Mouse (Mus musculus): Measurements from ENCODE around the gene D17Wsu92e. TPM values are rescaled to one million over a fixed set of nuclear protein-coding genes. Genes with fewer than 3 reads are reported as not detected.

The D17Wsu92e gene
- polyA plus RNA-seq, 1 experiment, result 80.9 TPM

DNA sequence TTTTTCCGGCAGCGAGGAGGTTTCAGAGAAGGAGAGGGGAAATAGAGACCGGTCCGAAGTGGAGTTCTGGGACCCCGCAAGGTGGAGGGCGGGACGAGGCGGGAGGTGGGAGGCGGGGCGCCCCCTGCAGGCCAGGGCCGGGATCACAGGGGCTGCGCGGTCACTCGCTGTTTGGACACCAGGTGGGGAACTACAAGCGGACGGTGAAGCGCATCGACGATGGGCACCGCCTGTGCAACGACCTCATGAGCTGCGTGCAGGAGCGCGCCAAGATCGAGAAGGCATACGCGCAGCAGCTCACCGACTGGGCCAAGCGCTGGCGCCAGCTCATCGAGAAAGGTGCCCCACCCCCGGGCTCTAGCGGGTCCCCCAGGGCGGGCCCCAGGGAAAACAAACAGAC, 117.9 kb downstream of the D17Wsu92e start:
- Histone ChIP-seq H3K27ac (ENCODE audit: control insufficient read depth, insufficient read depth, low read depth, low read length, poor library complexity) (no peak overlapping the region), H3K4me3 (replicated peaks; ENCODE audit: control insufficient read depth, low read depth, low read length) (no peak overlapping the region), H3K4me1 (ENCODE audit: control insufficient read depth, insufficient read depth, low read length) (no peaks in the 10 kb centered on the region)
- peak; percentile 61 for TF ChIP-seq CTCF (IDR thresholded peaks at IDR 0.05; ENCODE audit: control insufficient read depth, insufficient read depth, low read length)
- TF ChIP-seq POLR2A (IDR thresholded peaks at IDR 0.05; ENCODE audit: borderline replicate concordance, control insufficient read depth, low read depth, low read length), result 0 out of 2 replicates have a peak, but pooled peaks have one; percentile 38
- WGBS, result 2% methylated on average over 34 of the region's 34 CpGs

DNA sequence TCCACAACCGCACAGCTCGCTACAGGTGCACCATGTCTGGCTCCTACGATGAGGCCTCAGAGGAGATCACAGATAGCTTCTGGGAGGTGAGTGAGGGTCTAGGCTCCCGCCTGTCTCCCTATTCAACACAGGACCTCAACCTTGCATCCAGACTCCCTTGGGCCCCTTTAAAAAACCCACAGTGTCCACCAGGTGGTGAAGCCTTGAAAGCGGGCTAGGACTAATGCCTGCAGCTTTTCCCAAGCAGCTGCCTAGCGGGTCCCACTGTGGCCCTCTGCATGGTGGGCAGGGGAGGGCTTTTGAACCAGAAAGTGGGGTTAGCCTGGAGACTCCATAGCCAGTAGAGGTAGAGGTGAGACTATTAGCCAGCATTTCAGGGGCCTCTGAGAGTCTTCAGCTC, 118.6 kb downstream of the D17Wsu92e start:
- TF ChIP-seq POLR2A (IDR thresholded peaks at IDR 0.05; ENCODE audit: borderline replicate concordance, control insufficient read depth, low read depth, low read length) (no peak), CTCF (IDR thresholded peaks at IDR 0.05; ENCODE audit: control insufficient read depth, insufficient read depth, low read length) (no peak)
- no peak overlapping the region for H3K27ac ChIP-seq (ENCODE audit: control insufficient read depth, insufficient read depth, low read depth, low read length, poor library complexity)
- 87% methylated on average over 6 of the region's 6 CpGs for WGBS
- H3K4me3 ChIP-seq (replicated peaks; ENCODE audit: control insufficient read depth, low read depth, low read length), result no peak overlapping the region
- no peaks in the 10 kb centered on the region for H3K4me1 ChIP-seq (ENCODE audit: control insufficient read depth, insufficient read depth, low read length)

Other genes with a start within 250 kb of the D17Wsu92e start
- gene Nudt3, start 197.2 kb downstream of the D17Wsu92e start, polyA plus RNA-seq (2011; ENCODE audit: insufficient read depth, insufficient read length, low replicate concordance, missing spikeins), result 84.4 and 97.1 TPM in 2 replicates
- gene RPS10-NUDT3, start 185.4 kb downstream of the D17Wsu92e start, polyA plus RNA-seq (2011; ENCODE audit: insufficient read depth, insufficient read length, low replicate concordance, missing spikeins), result not detected in 2 replicates
- gene Rps10, start 184.0 kb downstream of the D17Wsu92e start, polyA plus RNA-seq (2011; ENCODE audit: insufficient read depth, insufficient read length, low replicate concordance, missing spikeins), result 1,643 and 1,889 TPM in 2 replicates
- gene Pacsin1, start 165.1 kb downstream of the D17Wsu92e start, polyA plus RNA-seq (2011; ENCODE audit: insufficient read depth, insufficient read length, low replicate concordance, missing spikeins), result 2.7 and 12.0 TPM in 2 replicates
- gene Spdef, start 91.7 kb downstream of the D17Wsu92e start, polyA plus RNA-seq (2011; ENCODE audit: insufficient read depth, insufficient read length, low replicate concordance, missing spikeins), result not detected in 2 replicates
- gene Snrpc, start 17.5 kb upstream of the D17Wsu92e start, polyA plus RNA-seq (2011; ENCODE audit: insufficient read depth, insufficient read length, low replicate concordance, missing spikeins), result 49.4 and 74.7 TPM in 2 replicates
- gene Uhrf1bp1, start 35.8 kb upstream of the D17Wsu92e start, polyA plus RNA-seq (2011; ENCODE audit: insufficient read depth, insufficient read length, low replicate concordance, missing spikeins), result 5.9 and 7.9 TPM in 2 replicates
- gene Anks1, start 88.7 kb upstream of the D17Wsu92e start, polyA plus RNA-seq (2011; ENCODE audit: insufficient read depth, insufficient read length, low replicate concordance, missing spikeins), result 9.1 and 28.9 TPM in 2 replicates
- gene Taf11, start 89.2 kb upstream of the D17Wsu92e start, polyA plus RNA-seq (2011; ENCODE audit: insufficient read depth, insufficient read length, low replicate concordance, missing spikeins), result 20.2 and 30.6 TPM in 2 replicates

Measured in bone marrow, adult 2 months (tissue).